Mouse (Mus musculus) ES-E14 (cell line): ENCODE measurements around the gene Ppbp.

Experiments used
- CHD2 ChIP-seq: IDR thresholded peaks from 2 replicates; pipeline ENCODE4 v1.6.1; 2014; ENCODE audit warnings: mild to moderate bottlenecking, low read depth, low read length, inconsistent platforms
- MAFK ChIP-seq: IDR thresholded peaks from 2 replicates; pipeline ENCODE4 v1.6.1; 2014; ENCODE audit warnings: mild to moderate bottlenecking, low read depth, low read length, inconsistent platforms; ENCODE audit not compliant: insufficient read depth
- ZC3H11A ChIP-seq: IDR thresholded peaks from 2 replicates; pipeline ENCODE4 v1.6.1; 2012; ENCODE audit warnings: low read depth, mild to moderate bottlenecking, inconsistent platforms, low read length, borderline replicate concordance
- ZNF384 ChIP-seq: IDR thresholded peaks from 2 replicates; pipeline ENCODE4 v1.6.1; 2012; ENCODE audit warnings: low read depth, low read length, inconsistent platforms

DNA sequence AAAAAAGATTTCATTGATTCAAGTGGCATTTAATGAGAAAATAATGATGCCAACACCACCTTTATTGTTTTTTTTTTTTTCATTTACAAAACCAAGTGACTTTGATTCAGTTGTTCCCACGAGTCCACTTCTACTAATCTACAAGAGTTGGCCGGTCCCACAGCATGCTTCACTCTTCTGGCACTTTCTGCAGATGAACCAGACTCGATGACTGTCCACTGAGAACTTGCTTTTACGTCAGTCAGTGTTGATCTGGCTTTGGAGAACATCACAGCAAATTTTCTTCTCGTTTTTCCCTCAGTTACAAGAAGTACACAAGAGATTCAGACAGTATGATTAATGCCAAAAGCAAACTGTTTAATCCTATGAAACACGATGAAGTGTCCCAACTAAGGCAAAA is 10.5 kb downstream of the Ppbp start:
- no peak for TF ChIP-seq MAFK
- TF ChIP-seq ZC3H11A, result no peak
- no peak for TF ChIP-seq CHD2
- no peak for TF ChIP-seq ZNF384
